In the genomic region with DNA sequence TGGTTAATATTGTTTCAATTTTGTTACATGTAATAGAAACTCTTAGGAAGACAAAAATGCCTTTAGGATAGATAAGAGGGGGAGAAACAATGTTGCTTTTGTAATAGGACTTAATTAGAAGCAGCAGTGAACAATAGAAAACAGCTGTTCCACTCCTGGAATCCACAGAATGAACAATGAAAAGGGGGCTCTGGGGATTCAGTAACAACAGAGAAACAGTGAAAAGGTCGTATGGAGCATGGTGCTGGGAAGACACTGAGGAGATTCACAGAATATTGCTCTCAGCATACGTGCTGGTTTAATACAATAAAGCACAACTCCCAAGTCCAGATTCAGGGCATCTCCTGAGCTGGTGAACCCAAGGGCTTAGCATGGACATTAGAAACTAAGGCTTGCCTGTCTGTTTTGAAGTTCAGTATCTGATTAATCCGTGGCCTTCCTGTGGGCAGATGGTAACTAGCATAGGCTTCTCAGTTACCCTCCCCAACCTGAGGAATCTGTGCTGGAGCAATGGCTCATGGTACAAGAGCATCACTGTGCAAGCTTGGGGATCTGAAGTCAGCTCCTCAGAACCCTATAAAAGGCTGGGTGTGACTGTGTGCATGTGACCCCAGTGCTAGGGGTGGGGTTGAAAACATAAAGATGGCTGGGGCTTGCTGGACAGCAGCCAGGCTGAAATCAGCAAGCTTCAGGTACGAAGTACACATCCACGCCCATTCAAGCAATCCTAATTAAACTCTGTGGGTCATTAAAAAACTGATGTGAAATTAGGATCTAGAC, we compare ENCODE assay signal across 13 mouse cellular contexts. TPM values are rescaled to one million over a fixed set of nuclear protein-coding genes. Genes with fewer than 3 reads are reported as not detected.
A peak's percentile ranks its signal among the peaks of the same experiment; 100 is the strongest.
DNase-seq lines count a peak whose midpoint lies in the region; ATAC-seq and TF ChIP-seq lines count a peak whose summit lies in the region.
"Had no signal": no experiment of that assay in that cellular context is flagged by ENCODE, and none has a peak within 500 bp of the region (broad histone marks: within the 10 kb centered on the region; RNA-seq: fewer than 3 reads in every experiment).

No protein-coding gene starts in this region.

- peaks cover 13% of the 10 kb centered on the region; the same call in 1 of the 2 replicates for H3K27me3 ChIP-seq in hindbrain, embryonic 10.5 days (ENCODE audit: insufficient read depth, poor library complexity, severe bottlenecking)
- H3K27me3 ChIP-seq in hindbrain, embryonic 16.5 days (replicated peaks; ENCODE audit: control insufficient read depth, insufficient read depth, low read length), result no peaks in the 10 kb centered on the region
- H3K27me3 ChIP-seq in embryonic facial prominence, embryonic 15.5 days, result no peaks in the 10 kb centered on the region
- no peaks in the 10 kb centered on the region; the same call in 1 of the 2 replicates for H3K27me3 ChIP-seq in limb, embryonic 13.5 days
- H3K27me3 ChIP-seq in heart, adult 2 months (ENCODE audit: control insufficient read depth, insufficient read depth, low read length), result no peaks in the 10 kb centered on the region
- H3K27me3 ChIP-seq: heart, embryonic 12.5 days had no signal

- TF ChIP-seq POLR2A in heart, adult 2 months (IDR thresholded peaks at IDR 0.05; ENCODE audit: insufficient read depth, low read depth, low read length), result no peak

- no peak overlapping the region for H3K4me3 ChIP-seq in hindbrain, embryonic 10.5 days
- no peak overlapping the region for H3K4me3 ChIP-seq in hindbrain, embryonic 16.5 days (ENCODE audit: low read length)
- no peak overlapping the region for H3K4me3 ChIP-seq in embryonic facial prominence, embryonic 15.5 days (replicated peaks)
- H3K4me3 ChIP-seq in limb, embryonic 13.5 days, result no peak overlapping the region
- H3K4me3 ChIP-seq in heart, adult 2 months, result no peak overlapping the region
- H3K4me3 ChIP-seq: heart, embryonic 12.5 days; myocyte had no signal

- intact Hi-C loops in heart, adult 2 months (cut with DNase I), result no loop called here

- H3K79me2 ChIP-seq in heart, adult 2 months (replicated peaks; ENCODE audit: control insufficient read depth, insufficient read depth, low read length), result no peaks in the 10 kb centered on the region

- H3K36me3 ChIP-seq in hindbrain, embryonic 10.5 days, result no peaks in the 10 kb centered on the region
- no peaks in the 10 kb centered on the region for H3K36me3 ChIP-seq in hindbrain, embryonic 16.5 days (ENCODE audit: control insufficient read depth, insufficient read depth, low read length)
- no peaks in the 10 kb centered on the region for H3K36me3 ChIP-seq in embryonic facial prominence, embryonic 15.5 days
- H3K36me3 ChIP-seq in limb, embryonic 13.5 days, result no peaks in the 10 kb centered on the region
- H3K36me3 ChIP-seq in heart, adult 2 months (ENCODE audit: control insufficient read depth, insufficient read depth, low read length), result no peaks in the 10 kb centered on the region
- H3K36me3 ChIP-seq: heart, embryonic 12.5 days had no signal

- TF ChIP-seq EP300 in heart, adult 2 months (IDR thresholded peaks at IDR 0.05; ENCODE audit: insufficient read depth, low read depth, low read length), result no peak

- H3K27ac ChIP-seq in hindbrain, embryonic 10.5 days, result no peak overlapping the region
- no peak overlapping the region for H3K27ac ChIP-seq in hindbrain, embryonic 16.5 days (ENCODE audit: low read depth, low read length)
- 0 out of 2 replicates have a peak overlapping the region, but pooled peaks have one; percentile 11 for H3K27ac ChIP-seq in embryonic facial prominence, embryonic 15.5 days (replicated peaks)
- no peak overlapping the region for H3K27ac ChIP-seq in limb, embryonic 13.5 days
- H3K27ac ChIP-seq in heart, adult 2 months, result no peak overlapping the region

- H3K4me1 ChIP-seq in hindbrain, embryonic 10.5 days (replicated peaks), result peaks cover 9% of the 10 kb centered on the region
- no peaks in the 10 kb centered on the region for H3K4me1 ChIP-seq in hindbrain, embryonic 16.5 days (ENCODE audit: control insufficient read depth, insufficient read depth, low read depth, low read length)
- peaks cover 5% of the 10 kb centered on the region; the same call in 1 of the 2 replicates for H3K4me1 ChIP-seq in embryonic facial prominence, embryonic 15.5 days
- H3K4me1 ChIP-seq in limb, embryonic 13.5 days, result peaks cover 7% of the 10 kb centered on the region
- H3K4me1 ChIP-seq in heart, adult 2 months (ENCODE audit: control insufficient read depth, insufficient read depth, low read length), result no peaks in the 10 kb centered on the region

- no peak overlapping the region for H3K4me2 ChIP-seq in hindbrain, embryonic 16.5 days (ENCODE audit: low read length)
- no peak overlapping the region for H3K4me2 ChIP-seq in embryonic facial prominence, embryonic 15.5 days (replicated peaks)
- H3K4me2 ChIP-seq in limb, embryonic 13.5 days (replicated peaks), result no peak overlapping the region
- H3K4me2 ChIP-seq: heart, embryonic 12.5 days had no signal

- 47% methylated on average over 5 of the region's 5 CpGs for WGBS in hindbrain, embryonic 10.5 days
- 36% methylated on average over 5 of the region's 5 CpGs for WGBS in hindbrain, embryonic 16.5 days
- WGBS in embryonic facial prominence, embryonic 15.5 days, result 29% methylated on average over 5 of the region's 5 CpGs
- WGBS in limb, embryonic 13.5 days, result 38% methylated on average over 5 of the region's 5 CpGs
- 60% methylated on average over 5 of the region's 5 CpGs for WGBS in heart, adult 2 months

- DNase-seq in hindbrain, embryonic 10.5 days (ENCODE audit: low spot score), result peak; percentile 11
- peak; percentile 62 for DNase-seq in 3T3-L1 (ENCODE audit: low read depth, low spot score)
- DNase-seq in right cerebral cortex, adult 2 months (ENCODE audit: low spot score in 2 of 2), result no peak
- no peak for DNase-seq in heart, adult 2 months
- no peak for DNase-seq in right cerebral cortex, adult 18-20 months
- DNase-seq: B cell, adult 2 months; cerebellum, postnatal 36 days had no signal

- no peak; the same call in 1 of the 2 replicates for ATAC-seq in hindbrain, embryonic 16.5 days
- ATAC-seq in embryonic facial prominence, embryonic 15.5 days (ENCODE audit: insufficient number of reproducible peaks, low FRiP score, low TSS enrichment, low read depth), result peak; percentile 70; the same call in 1 of the 2 replicates
- ATAC-seq in limb, embryonic 13.5 days (ENCODE audit: low FRiP score, low read depth), result peak; percentile 73

- no peaks in the 10 kb centered on the region for H3K9me3 ChIP-seq in hindbrain, embryonic 10.5 days
- H3K9me3 ChIP-seq in hindbrain, embryonic 16.5 days (ENCODE audit: control insufficient read depth, low read length), result no peaks in the 10 kb centered on the region
- H3K9me3 ChIP-seq in embryonic facial prominence, embryonic 15.5 days (replicated peaks), result no peaks in the 10 kb centered on the region
- H3K9me3 ChIP-seq in limb, embryonic 13.5 days, result no peaks in the 10 kb centered on the region
- H3K9me3 ChIP-seq: heart, embryonic 12.5 days had no signal

- TF ChIP-seq CTCF in heart, adult 2 months (IDR thresholded peaks at IDR 0.05), result no peak

- H3K9ac ChIP-seq in hindbrain, embryonic 16.5 days (ENCODE audit: low read depth, low read length), result no peak overlapping the region
- no peak overlapping the region for H3K9ac ChIP-seq in embryonic facial prominence, embryonic 15.5 days
- no peak overlapping the region for H3K9ac ChIP-seq in limb, embryonic 13.5 days
- H3K9ac ChIP-seq in heart, adult 2 months (ENCODE audit: low read depth, low read length), result no peak overlapping the region
- H3K9ac ChIP-seq: heart, embryonic 12.5 days had no signal

RNA-seq across cellular contexts. Expression of gene Ptger3, which starts 16.1 kb away (rescaled TPM):
- polyA plus RNA-seq in hindbrain, embryonic 10.5 days (2016; fragmentation: Nextera tagmentation; extraction: Ambion mirVana), result 0.81 and 3.5 TPM in 2 replicates
- 8.2 and 9.7 TPM in 2 replicates for polyA plus RNA-seq in hindbrain, embryonic 16.5 days (2015; fragmentation: Nextera tagmentation; extraction: Ambion mirVana)
- 13.8 and 14.1 TPM in 2 replicates for polyA plus RNA-seq in embryonic facial prominence, embryonic 15.5 days (2015; fragmentation: Nextera tagmentation; extraction: Ambion mirVana)
- 3.5 and 4.6 TPM in 2 replicates for polyA plus RNA-seq in limb, embryonic 13.5 days (2015; fragmentation: Nextera tagmentation; extraction: Ambion mirVana)
- under 1 TPM; 0.18 to 0.48 TPM for total RNA-seq in heart, adult 2 months (2021)
- 1.1 and 1.9 TPM in 2 replicates for polyA plus RNA-seq in heart, adult 2 months (2012; rRNA removed)
- polyA plus RNA-seq: myocyte; testis, adult 2 months had no signal

RNA-seq across cellular contexts. Expression of gene Zranb2, which starts 48.9 kb away (rescaled TPM):
- 90.4 and 107 TPM in 2 replicates for polyA plus RNA-seq in hindbrain, embryonic 10.5 days (2016; fragmentation: Nextera tagmentation; extraction: Ambion mirVana)
- polyA plus RNA-seq in hindbrain, embryonic 16.5 days (2015; fragmentation: Nextera tagmentation; extraction: Ambion mirVana), result 91.8 and 96.4 TPM in 2 replicates
- polyA plus RNA-seq in embryonic facial prominence, embryonic 15.5 days (2015; fragmentation: Nextera tagmentation; extraction: Ambion mirVana), result 88.3 and 102 TPM in 2 replicates
- polyA plus RNA-seq in limb, embryonic 13.5 days (2015; fragmentation: Nextera tagmentation; extraction: Ambion mirVana), result 128 and 130 TPM in 2 replicates
- 10 to 100 TPM; 36.3 to 37.2 TPM for total RNA-seq in heart, adult 2 months (2021)
- polyA plus RNA-seq in heart, adult 2 months (2012; rRNA removed), result 6.7 and 14.5 TPM in 2 replicates

Comparison
In these comparisons a context has a peak if more than half of its experiments do, and no peak if none do; other contexts are left out.
1. DNase-seq: peak in hindbrain, embryonic 10.5 days (single experiment) and 3T3-L1 (single experiment); none in right cerebral cortex, adult 2 months (0 of 2), heart, adult 2 months (0 of 2) and right cerebral cortex, adult 18-20 months (single experiment).